Mouse (Mus musculus): ENCODE results near the gene Arl6ip4.

The Arl6ip4 gene

DNA sequence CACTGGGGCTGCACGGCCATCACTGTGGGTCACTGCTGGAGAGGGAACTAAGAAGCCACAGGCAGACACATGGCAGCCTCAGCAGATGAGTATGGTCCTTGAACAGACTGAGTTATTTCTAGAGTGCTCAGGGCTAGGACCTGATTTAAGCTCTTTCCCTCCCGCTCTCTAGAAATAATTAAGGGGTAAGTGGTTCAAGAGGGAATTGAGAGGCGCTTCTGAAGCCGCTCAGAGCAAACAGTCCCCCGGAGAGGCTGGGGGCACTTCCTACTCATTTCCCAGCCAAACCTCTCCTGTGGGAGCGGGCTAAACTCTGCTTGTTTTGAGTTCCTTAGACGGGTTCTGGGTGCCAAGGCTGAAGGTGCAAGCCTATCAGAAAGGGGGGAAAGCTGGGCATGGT lies 35.0 kb downstream of the Arl6ip4 start:
- no peak for DNase-seq (ENCODE audit: low spot score in 2 of 2)

DNA sequence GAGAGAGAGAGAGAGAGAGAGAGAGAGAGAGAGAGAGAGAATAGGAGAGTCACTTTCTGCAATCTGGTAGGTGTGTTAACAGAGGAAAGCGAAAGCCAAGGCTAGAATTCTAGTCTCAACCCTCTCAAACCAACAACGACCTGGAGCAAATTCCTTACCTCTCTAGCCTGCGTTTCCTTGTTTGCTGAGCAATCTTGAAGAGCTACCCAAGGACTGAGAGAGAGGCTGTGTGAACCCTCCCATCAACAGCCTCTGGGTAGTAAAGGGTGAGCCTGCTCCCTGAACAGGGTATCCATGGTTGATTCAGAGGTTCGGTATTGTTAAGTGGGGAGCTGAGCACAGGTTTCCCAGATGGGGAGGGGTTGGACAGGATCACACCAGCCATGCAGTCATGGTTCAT lies 36.8 kb downstream of the Arl6ip4 start:
- DNase-seq (ENCODE audit: low spot score in 2 of 2) = no peak

DNA sequence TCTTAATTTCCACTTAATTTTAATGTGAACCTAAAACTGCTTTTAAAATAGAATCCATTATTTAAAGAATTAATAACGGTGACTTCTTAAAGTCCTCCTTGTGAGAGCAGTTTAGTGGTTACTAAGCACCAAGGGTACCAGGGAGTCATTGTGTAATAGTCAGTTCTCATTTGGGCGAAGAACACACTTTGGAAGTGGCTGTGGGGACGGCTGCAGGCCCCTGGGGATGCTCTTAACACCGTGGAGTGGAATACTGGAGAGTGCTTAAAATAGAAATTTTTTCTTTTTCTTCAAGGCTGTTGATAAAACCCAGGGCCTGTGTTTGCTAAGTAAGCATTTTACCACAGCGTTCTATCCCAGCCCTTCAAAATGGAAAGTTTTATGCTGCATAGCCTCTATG lies 40.1 kb downstream of the Arl6ip4 start:
- DNase-seq (ENCODE audit: low spot score in 2 of 2) = no peak

DNA sequence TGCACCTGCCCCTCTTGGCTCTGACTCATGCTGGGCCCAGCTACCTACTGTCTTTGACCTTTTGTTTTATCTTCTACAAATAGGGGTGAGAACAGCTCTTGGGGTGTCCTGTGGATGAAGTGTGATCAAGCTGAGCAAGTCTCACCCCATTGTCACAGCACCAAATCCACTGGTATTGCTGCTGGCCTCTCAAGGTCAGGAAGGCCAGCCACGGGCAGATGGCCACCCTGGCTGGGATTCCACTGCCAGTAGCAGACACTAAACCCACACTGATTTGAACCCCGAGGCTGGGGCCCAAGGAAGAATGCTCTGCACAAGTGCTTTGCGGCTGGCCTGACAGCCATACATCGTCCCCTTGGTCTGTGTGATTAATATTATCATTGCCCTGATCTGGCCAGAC lies 42.4 kb downstream of the Arl6ip4 start:
- DNase-seq (ENCODE audit: low spot score in 2 of 2) = no peak

DNA sequence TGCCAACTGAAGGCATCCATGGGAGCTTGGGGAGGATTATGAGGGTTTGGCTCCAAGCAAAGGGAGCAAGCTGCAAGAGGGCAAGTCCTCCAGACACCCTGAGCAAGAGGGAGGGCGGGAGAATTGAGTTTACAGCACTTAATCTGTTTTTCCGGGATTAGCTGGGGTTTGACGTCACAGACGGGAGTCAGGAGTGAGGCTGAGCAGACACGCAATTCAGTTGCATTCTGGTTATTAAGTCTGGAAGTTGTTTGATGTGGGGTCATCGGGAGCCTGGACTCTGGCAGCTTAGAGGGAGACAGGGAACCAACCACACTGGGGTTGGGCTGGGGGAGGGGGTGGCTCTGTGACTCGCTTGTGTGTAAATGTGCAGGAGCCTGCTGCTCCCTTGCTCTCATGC lies 43.6 kb downstream of the Arl6ip4 start:
- no peak for DNase-seq (ENCODE audit: low spot score in 2 of 2)

DNA sequence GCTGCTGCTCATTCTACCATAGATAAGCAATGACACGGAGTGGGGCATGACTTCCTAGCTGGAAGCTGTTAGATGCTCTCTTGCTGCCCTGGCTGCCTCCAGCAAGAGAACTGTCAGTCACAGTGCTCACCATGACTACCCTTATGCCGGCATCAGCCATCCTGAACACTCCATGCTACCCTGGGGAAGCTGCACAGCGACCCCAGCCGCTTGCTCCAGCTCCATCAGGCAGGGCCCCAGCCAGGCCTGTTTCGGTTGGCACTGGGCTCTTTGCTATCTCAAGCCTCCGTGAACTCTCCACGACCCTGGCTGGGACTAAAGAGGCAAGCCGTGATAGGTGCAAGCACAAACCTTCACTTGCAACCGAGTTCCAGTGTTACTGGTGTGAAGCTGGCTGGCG lies 45.9 kb downstream of the Arl6ip4 start:
- DNase-seq (ENCODE audit: low spot score in 2 of 2) = no peak

DNA sequence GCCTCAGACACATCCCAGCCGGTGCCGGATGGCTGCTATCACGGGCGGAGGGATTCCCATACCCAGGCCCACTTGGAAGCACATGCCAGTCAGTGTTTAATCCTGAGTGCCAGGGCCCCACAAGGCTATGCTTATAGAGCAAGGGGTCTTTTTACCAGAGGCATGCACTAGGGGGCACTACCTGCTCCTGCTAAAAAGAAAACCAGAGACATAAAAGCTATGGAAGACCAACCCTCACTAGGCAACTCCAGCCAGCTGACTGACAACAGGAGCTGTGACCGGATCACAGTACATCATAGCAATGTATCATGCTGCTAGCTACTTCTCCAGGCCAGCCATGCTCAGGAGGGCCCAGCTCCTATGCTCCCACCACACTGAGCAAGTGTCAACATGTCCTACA lies 46.7 kb downstream of the Arl6ip4 start:
- peak in 1 of 2 experiments; percentile 69 for DNase-seq (ENCODE audit: low spot score in 2 of 2)

DNA sequence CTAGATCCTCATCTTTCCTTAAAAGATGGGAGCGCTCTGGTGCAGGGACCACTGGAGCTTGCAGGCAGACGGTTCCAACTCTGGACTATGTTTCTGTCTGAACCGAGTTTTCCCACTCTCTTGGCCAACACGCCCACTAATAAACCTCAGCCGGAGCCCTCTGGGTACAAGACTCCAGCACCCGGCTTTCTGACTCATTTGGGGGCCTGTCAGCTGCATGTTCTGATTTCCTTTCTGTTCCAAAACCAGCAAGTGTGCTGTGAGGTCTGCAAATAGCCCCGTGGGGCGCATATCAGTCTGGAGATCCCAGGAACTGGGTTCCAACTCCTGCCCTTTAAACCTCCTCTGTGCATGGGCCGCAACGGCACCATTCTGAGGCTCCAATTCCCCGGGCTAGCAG lies 47.6 kb downstream of the Arl6ip4 start:
- no peak for DNase-seq (ENCODE audit: low spot score in 2 of 2)

DNA sequence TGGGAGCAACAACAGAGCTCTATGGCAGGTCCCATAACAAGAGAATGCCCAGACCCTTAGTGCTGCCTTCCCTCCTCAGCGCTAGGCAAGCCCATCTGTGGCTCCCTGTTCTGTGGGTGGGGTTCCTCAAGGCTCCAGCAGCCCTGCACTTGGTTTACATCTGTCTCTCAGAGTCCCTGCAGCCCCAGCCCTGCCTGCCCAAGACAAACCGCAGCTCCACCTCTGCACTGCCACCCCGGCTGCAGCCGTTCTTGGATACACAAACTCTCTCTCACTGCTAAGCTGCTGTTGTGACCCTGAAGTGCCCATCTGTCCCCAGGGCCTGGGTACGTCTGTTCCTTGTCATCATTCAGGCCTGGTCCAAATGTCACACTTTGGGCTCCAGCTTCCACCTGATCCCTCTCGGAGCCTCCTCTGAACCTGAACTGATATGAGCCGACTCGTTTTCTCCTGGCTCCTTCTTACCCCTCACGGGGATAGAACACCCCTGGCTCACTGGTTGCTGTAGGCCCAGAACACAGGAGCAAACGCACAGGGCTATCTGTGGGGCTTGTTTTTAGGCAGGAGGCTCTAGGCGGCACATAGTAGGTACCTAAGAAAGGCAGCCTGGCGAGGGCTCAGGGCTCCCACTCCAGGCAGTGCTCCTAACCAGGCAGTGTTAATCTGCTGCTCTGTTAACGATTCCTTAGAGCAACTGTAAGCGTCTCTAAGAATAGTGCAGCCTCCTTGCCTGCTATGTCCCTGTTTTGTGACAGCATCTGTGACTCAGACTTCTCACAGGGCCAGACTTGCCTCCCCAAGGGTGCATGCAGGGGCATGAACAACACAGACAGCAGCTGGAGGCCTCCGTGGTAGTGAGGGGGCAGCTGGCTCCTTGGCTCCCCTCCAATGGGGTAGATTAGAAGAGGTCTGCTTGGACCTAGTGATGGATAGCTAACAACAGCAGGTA lies 50.0 kb downstream of the Arl6ip4 start:
- DNase-seq (ENCODE audit: low spot score in 2 of 2) = peak in 1 of 2 experiments; percentile 69

DNA sequence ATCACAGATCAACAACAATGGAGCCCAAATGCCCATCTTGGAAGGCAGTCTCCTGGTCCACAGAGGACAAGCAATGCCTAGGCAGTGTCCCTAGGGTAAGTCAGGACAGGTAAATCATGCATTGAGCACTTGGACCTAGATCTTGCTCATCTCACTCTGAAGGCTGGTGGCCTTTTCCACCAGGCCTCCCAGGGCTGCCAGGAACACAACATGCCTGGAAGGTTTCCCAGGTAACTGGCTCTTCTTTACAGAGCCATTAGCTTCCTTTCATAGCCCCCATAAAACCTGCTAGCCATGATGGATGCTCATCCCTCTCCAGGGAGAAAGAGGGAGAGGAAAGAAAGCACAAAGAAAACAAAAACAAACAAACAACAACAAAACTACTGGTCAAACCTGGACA lies 50.9 kb downstream of the Arl6ip4 start:
- no peak for DNase-seq (ENCODE audit: low spot score in 2 of 2)

DNA sequence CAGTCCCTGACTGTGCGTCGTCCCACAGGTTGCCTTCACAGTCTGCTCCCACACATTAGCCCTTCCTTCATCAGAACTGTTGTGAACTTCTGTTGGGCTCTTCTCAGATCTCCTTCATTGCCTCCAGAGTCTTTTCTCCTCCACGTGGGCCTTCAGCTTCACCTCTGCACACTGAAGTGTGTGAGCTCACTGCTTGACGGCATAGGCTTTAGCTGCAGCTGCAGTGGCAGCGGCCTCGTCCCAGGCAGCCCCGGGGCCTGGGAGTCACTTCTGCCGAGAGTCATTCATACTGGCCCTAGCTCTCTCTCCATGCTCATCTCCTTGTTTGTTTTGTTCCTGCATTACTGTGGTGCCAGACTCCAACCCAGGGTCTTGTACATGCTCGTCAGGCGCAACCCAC lies 51.7 kb downstream of the Arl6ip4 start:
- no peak for DNase-seq (ENCODE audit: low spot score in 2 of 2)

All from left cerebral cortex, adult 9 months (tissue).